Mouse (Mus musculus) heart, adult 2 months (tissue): ENCODE measurements around the gene Rnf145.
"Not testable (repeated sequence)": the region's sequence is repeated elsewhere in the genome, so short reads cannot be mapped to it uniquely, and the experiment has no call there.

ENCODE experiments used
- CTCF ChIP-seq: fragments of 200-600 bp; IDR thresholded peaks from 2 replicates; pipeline ENCODE4 v1.8.1; 2022; ENCODE audit warnings: antibody characterized with exemption, mild to moderate bottlenecking, moderate library complexity
- EP300 ChIP-seq: fragments of 200-500 bp; IDR thresholded peaks from 2 replicates; pipeline ENCODE4 v1.6.1; 2011; ENCODE audit warnings: low read depth, low read length, control low read depth; ENCODE audit not compliant: insufficient read depth
- POLR2A ChIP-seq: fragments of 200-500 bp; IDR thresholded peaks from 2 replicates; pipeline ENCODE4 v1.6.1; 2011; ENCODE audit warnings: mild to moderate bottlenecking, low read depth, low read length, control low read depth; ENCODE audit not compliant: insufficient read depth

DNA sequence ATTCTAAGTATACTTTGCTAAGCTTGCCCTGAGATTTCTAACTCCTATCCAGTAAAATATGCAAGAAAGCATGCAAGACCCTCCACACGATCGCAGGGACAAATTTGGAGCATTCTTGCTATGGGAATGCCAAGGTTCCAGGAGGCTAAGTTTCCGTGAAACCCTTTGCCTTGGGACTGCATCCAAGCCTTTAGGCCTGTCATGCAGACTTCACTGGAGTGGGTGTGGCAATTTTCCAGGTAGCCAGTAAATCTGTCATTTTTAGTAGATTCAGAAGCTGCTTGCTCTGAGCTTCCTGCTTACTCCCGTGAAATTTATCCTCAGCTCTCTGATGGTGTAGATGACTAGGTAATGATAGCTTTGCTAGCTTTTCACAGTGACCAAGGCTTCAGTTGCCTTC, 51.6 kb downstream of the Rnf145 start:
- TF ChIP-seq CTCF, POLR2A, EP300: not testable (repeated sequence)
